ENCODE assay signal across 16 mouse cellular contexts in the genomic region with DNA sequence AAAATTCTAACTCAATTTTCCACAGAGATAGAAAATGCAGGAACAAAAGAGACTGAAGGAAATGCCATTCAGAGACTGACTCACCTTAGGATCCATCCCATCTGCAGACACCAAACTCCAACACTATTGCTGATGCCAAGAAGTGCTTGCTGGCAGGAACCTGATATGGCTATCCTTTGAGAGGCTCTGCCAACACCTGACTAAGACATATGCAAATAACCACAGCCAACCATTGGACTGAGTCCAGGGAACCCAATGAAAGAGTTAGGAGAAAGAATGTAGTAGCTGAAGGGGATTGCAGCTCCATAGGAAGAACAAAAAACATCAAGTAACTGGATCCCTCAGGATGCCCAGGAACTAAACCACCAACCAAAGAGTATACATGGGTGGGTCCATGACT. TPM values are rescaled to one million over a fixed set of nuclear protein-coding genes. Genes with fewer than 3 reads are reported as not detected.
A peak's percentile ranks its signal among the peaks of the same experiment; 100 is the strongest.
DNase-seq lines count a peak whose midpoint lies in the region; ATAC-seq and TF ChIP-seq lines count a peak whose summit lies in the region.
"Had no signal": no experiment of that assay in that cellular context is flagged by ENCODE, and none has a peak within 500 bp of the region (broad histone marks: within the 10 kb centered on the region; RNA-seq: fewer than 3 reads in every experiment).

No protein-coding gene starts in this region.

- no peak for TF ChIP-seq POLR2A in brain, embryonic 14.5 days (IDR thresholded peaks at IDR 0.05; ENCODE audit: borderline replicate concordance, extremely low read depth, insufficient read depth, insufficient read length, poor library complexity, severe bottlenecking)

- H3K27me3 ChIP-seq in forebrain, embryonic 14.5 days (replicated peaks; ENCODE audit: control insufficient read depth, insufficient read depth, low read length) = no peaks in the 10 kb centered on the region
- no peaks in the 10 kb centered on the region for H3K27me3 ChIP-seq in forebrain, embryonic 10.5 days (ENCODE audit: poor library complexity, severe bottlenecking)
- H3K27me3 ChIP-seq: forebrain, embryonic 12.5 days; megakaryocyte, embryonic 14.5 days had no signal

- H3K36me3 ChIP-seq in forebrain, embryonic 14.5 days (ENCODE audit: control insufficient read depth, insufficient read depth, low read length) = no peaks in the 10 kb centered on the region
- H3K36me3 ChIP-seq in forebrain, embryonic 10.5 days (replicated peaks) = no peaks in the 10 kb centered on the region
- H3K36me3 ChIP-seq: forebrain, embryonic 12.5 days had no signal

- peak; percentile 32; the same call in 1 of the 2 replicates for ATAC-seq in forebrain, embryonic 14.5 days

- no peak overlapping the region for H3K4me3 ChIP-seq in forebrain, embryonic 14.5 days (ENCODE audit: low read depth, low read length)
- H3K4me3 ChIP-seq in forebrain, embryonic 10.5 days = no peak overlapping the region
- H3K4me3 ChIP-seq: forebrain, embryonic 12.5 days; megakaryocyte, embryonic 14.5 days; myocyte had no signal

- H3K4me2 ChIP-seq in forebrain, embryonic 14.5 days (ENCODE audit: low read length) = no peak overlapping the region
- H3K4me2 ChIP-seq: forebrain, embryonic 12.5 days; liver, embryonic 11.5 days had no signal

- intact Hi-C loops in left cerebral cortex, postnatal 10 days (cut with DNase I) = no loop called here

- H3K9ac ChIP-seq in forebrain, embryonic 14.5 days (ENCODE audit: low read length) = no peak overlapping the region
- H3K9ac ChIP-seq: forebrain, embryonic 12.5 days had no signal

- H3K27ac ChIP-seq in forebrain, embryonic 14.5 days (ENCODE audit: low read depth, low read length) = no peak overlapping the region
- no peak overlapping the region for H3K27ac ChIP-seq in forebrain, embryonic 10.5 days
- H3K27ac ChIP-seq: forebrain, embryonic 12.5 days had no signal

- no peaks in the 10 kb centered on the region for H3K4me1 ChIP-seq in forebrain, embryonic 14.5 days (ENCODE audit: control insufficient read depth, insufficient read depth, low read length)
- no peaks in the 10 kb centered on the region for H3K4me1 ChIP-seq in forebrain, embryonic 10.5 days
- H3K4me1 ChIP-seq: forebrain, embryonic 12.5 days; megakaryocyte, embryonic 14.5 days had no signal

- H3K9me3 ChIP-seq in forebrain, embryonic 14.5 days (replicated peaks; ENCODE audit: control insufficient read depth, low read length) = no peaks in the 10 kb centered on the region
- no peaks in the 10 kb centered on the region for H3K9me3 ChIP-seq in forebrain, embryonic 10.5 days
- H3K9me3 ChIP-seq: forebrain, embryonic 12.5 days; megakaryocyte, embryonic 14.5 days had no signal

- TF ChIP-seq CTCF in brain, embryonic 14.5 days (IDR thresholded peaks at IDR 0.05; ENCODE audit: borderline replicate concordance, extremely low read depth, insufficient read depth, insufficient read length) = no peak

- peak; percentile 51 for DNase-seq in forebrain, embryonic 14.5 days (ENCODE audit: low spot score)
- no peak for DNase-seq in forebrain, embryonic 10.5 days (ENCODE audit: extremely low spot score, low spot score)
- DNase-seq in left cerebral cortex, adult 18-20 months (ENCODE audit: low spot score in 2 of 2) = peak; percentile 44 to 68
- DNase-seq in left cerebral cortex, postnatal 10 days (ENCODE audit: extremely low spot score in 1 of 2, low spot score in 2 of 2) = no peak
- DNase-seq in brain, embryonic 14.5 days (ENCODE audit: low read depth) = peak; percentile 68
- peak; percentile 70 to 80 for DNase-seq in cerebellum, postnatal 14 days
- DNase-seq in kidney, adult 11 months = no peak
- no peak for DNase-seq in layer of hippocampus, adult 9-11 months
- DNase-seq: adrenal gland, adult 8-10 months; thymus, postnatal 4 days had no signal

RNA-seq across cellular contexts. Expression of gene Ano3, which starts 21.6 kb away (rescaled TPM):
- polyA plus RNA-seq in forebrain, embryonic 14.5 days (2014; fragmentation: Nextera tagmentation; extraction: Ambion mirVana) = 0.48 and 0.78 TPM in 2 replicates
- 0.82 and 0.94 TPM in 2 replicates for polyA plus RNA-seq in forebrain, embryonic 10.5 days (2016; fragmentation: Nextera tagmentation; extraction: Ambion mirVana)
- total RNA-seq in left cerebral cortex, adult 18-20 months (2021) = 10 to 100 TPM; 76.9 to 79.5 TPM
- total RNA-seq in left cerebral cortex, postnatal 10 days (2021) = 10 to 100 TPM; 16.5 to 17.2 TPM
- 0.77 and 0.83 TPM in 2 replicates for polyA plus RNA-seq in brain, embryonic 14.5 days (2012; rRNA removed)
- total RNA-seq: granulocyte monocyte progenitor cell, adult 5-6 weeks had no signal
- polyA plus RNA-seq: liver, embryonic 11.5 days; lung, embryonic 16.5 days had no signal

Comparison
In these comparisons a context has a peak if more than half of its experiments do, and no peak if none do; other contexts are left out.
1. DNase-seq: peak in forebrain, embryonic 14.5 days (single experiment), left cerebral cortex, adult 18-20 months (2 of 2), brain, embryonic 14.5 days (single experiment) and cerebellum, postnatal 14 days (2 of 2); none in forebrain, embryonic 10.5 days (single experiment), left cerebral cortex, postnatal 10 days (0 of 2), kidney, adult 11 months (single experiment) and layer of hippocampus, adult 9-11 months (single experiment).